Mouse (Mus musculus): ENCODE data around the gene Anxa2.

Gene Anxa2

GRCm38 (mm10) chr9:69514206-69514605 lies 60.8 kb downstream of the Anxa2 start:
- no peak for DNase-seq

GRCm38 (mm10) chr9:69515416-69515815 lies 62.0 kb downstream of the Anxa2 start:
- no peak for DNase-seq

GRCm38 (mm10) chr9:69517387-69518035 lies 64.1 kb downstream of the Anxa2 start:
- peak; percentile 23 to 25 for DNase-seq
